Mouse (Mus musculus) small intestine, adult 2 months (tissue): ENCODE data around the gene Tex19.2.

Source experiments
- CTCF ChIP-seq: fragments of 200-500 bp; IDR thresholded peaks from 2 replicates; pipeline ENCODE4 v1.5.1; 2012; ENCODE audit warnings: low read depth, mild to moderate bottlenecking, control low read depth, inconsistent platforms, low read length, moderate library complexity, mixed read lengths; ENCODE audit not compliant: insufficient replicate concordance, insufficient read length; ENCODE audit errors: extremely low read depth
- POLR2A ChIP-seq: fragments of 200-500 bp; IDR thresholded peaks from 2 replicates; pipeline ENCODE4 v1.6.1; 2012; ENCODE audit warnings: low read depth, mild to moderate bottlenecking, control low read depth, inconsistent platforms, low read length, moderate library complexity

- TF ChIP-seq CTCF (no peak), POLR2A (no peak)
Measured at GRCm38 (mm10) chr11:121101124-121101805, 17.2 kb downstream of the Tex19.2 start.
